Mouse (Mus musculus) liver, embryonic 14.5 days (tissue): ENCODE measurements at regions not wholly inside any gene's neighbourhood (a gene's known extent, or its start where the extent isn't known, plus 50 kb on each side); places are given as distances from the start of the nearest gene placed in this dataset.

Source experiments
- CTCF ChIP-seq: IDR thresholded peaks from 2 replicates; pipeline ENCODE4 v1.5.1; 2016; ENCODE audit warnings: antibody characterized with exemption, low read depth, control low read depth
- EP300 ChIP-seq: IDR thresholded peaks from 2 replicates; pipeline ENCODE4 v1.6.1; 2016; ENCODE audit warnings: antibody characterized with exemption, low read depth

GRCm38 (mm10) chr15:6034156-6034555, 265.4 kb upstream of the Dab2 start:
- TF ChIP-seq CTCF (no peak), EP300 (no peak)
